Mouse (Mus musculus): ENCODE measurements around the gene Ccdc134.

DNA sequence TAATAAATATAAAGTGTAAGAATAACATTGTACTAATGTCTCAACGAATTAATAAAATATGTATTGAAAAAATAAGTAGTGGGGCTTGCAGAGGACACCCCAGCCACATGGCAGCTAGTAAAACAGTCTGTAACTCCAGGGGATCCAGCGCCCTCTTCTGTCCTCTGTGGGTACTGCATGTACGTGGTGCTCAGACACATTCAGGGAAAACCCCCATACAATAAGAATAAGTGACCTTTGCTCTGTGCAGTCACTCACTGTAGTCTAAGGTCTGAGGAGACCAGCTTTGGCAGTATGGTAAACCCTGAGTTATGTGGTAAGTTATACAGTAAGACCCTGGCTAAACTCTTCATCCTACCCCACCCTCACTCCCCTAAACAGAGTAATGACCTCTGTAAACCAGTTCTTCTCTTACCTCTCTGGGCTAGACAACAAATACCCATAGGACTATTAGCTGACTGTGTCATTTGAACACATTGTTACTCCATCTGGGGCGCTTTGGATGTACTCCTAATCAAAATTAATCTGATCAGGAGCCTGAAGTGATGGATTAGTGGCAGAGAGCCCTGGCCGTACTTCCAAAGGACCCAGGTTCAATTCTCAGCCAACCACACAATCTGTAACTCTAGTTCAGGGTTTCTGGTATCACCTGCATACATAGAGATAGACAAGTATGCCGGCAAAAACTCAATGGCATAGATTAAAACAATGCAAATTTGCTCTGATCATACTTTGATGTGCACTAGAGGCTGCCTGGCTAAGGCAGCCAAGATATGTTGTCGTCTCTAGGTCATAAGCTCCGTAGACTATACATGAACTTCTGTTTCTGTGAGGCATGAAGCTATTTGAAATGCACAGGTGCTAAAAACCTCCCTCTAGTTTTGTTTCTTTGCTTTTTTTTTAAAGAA is 37.9 kb downstream of the Ccdc134 start:
- TF ChIP-seq CTCF (IDR thresholded peaks at IDR 0.05; ENCODE audit: low read depth, low read length), result peak; percentile 73
- no peak for TF ChIP-seq POLR2A (IDR thresholded peaks at IDR 0.05; ENCODE audit: borderline replicate concordance, low read depth, low read length)

Data from bone marrow macrophage, adult 2 months (primary cell).